ENCODE assay signal across 26 mouse cellular contexts in genomic region chr7:114765273-114765672, GRCm38 (mm10). TPM values are rescaled to one million over a fixed set of nuclear protein-coding genes. Genes with fewer than 3 reads are reported as not detected.
"Had no signal": no experiment of that assay in that cellular context is flagged by ENCODE, and none has a peak within 500 bp of the region (broad histone marks: within the 10 kb centered on the region; RNA-seq: fewer than 3 reads in every experiment).

No protein-coding gene starts in this region.

- H3K9ac ChIP-seq: heart, embryonic 13.5 days; heart, embryonic 15.5 days; hindbrain, embryonic 13.5 days; hindbrain, embryonic 15.5 days; limb, embryonic 12.5 days; liver, embryonic 13.5 days had no signal

- H3K36me3 ChIP-seq: heart, embryonic 13.5 days; heart, embryonic 15.5 days; hindbrain, embryonic 13.5 days; hindbrain, embryonic 15.5 days; limb, embryonic 12.5 days; liver, embryonic 13.5 days had no signal

- H3K27ac ChIP-seq: heart, adult 2 months; heart, embryonic 13.5 days; heart, embryonic 15.5 days; hindbrain, embryonic 13.5 days; hindbrain, embryonic 15.5 days; hindbrain, postnatal 0 days; limb, embryonic 12.5 days; liver, embryonic 13.5 days had no signal

- H3K27me3 ChIP-seq: heart, embryonic 13.5 days; heart, embryonic 15.5 days; hindbrain, embryonic 13.5 days; hindbrain, embryonic 15.5 days; limb, embryonic 12.5 days; liver, embryonic 13.5 days had no signal

- H3K9me3 ChIP-seq: heart, embryonic 13.5 days; heart, embryonic 15.5 days; hindbrain, embryonic 13.5 days; hindbrain, embryonic 15.5 days; limb, embryonic 12.5 days; liver, embryonic 13.5 days had no signal

- DNase-seq: gastrocnemius, postnatal 14 days; gastrocnemius, postnatal 36 days; heart, adult 11 months; heart, adult 2 months; heart, postnatal 14 days; heart, postnatal 36 days; kidney, adult 11 months; kidney, adult 8-10 months; kidney, postnatal 10 days; kidney, postnatal 25 days; layer of hippocampus, adult 9-11 months; layer of hippocampus, postnatal 36 days; left cerebral cortex, postnatal 4 days; liver; liver, embryonic 13.5 days had no signal

- H3K4me1 ChIP-seq: hindbrain, embryonic 13.5 days; hindbrain, embryonic 15.5 days; limb, embryonic 12.5 days; liver, embryonic 13.5 days had no signal

- H3K4me2 ChIP-seq: heart, embryonic 11.5 days; heart, embryonic 13.5 days; heart, embryonic 15.5 days; hindbrain, embryonic 13.5 days; hindbrain, embryonic 15.5 days; limb, embryonic 12.5 days; liver, embryonic 11.5 days; liver, embryonic 13.5 days had no signal

- H3K4me3 ChIP-seq: heart, adult 2 months; heart, embryonic 13.5 days; heart, embryonic 15.5 days; hindbrain, embryonic 13.5 days; hindbrain, embryonic 15.5 days; limb, embryonic 12.5 days; liver, embryonic 13.5 days had no signal

- ATAC-seq: hindbrain, postnatal 0 days; intestine, embryonic 16.5 days had no signal

RNA-seq across cellular contexts. Expression of gene Calcb, which starts 46.8 kb away (rescaled TPM):
- polyA plus RNA-seq: heart, embryonic 13.5 days; hindbrain, embryonic 11.5 days; kidney, embryonic 14.5 days; limb, embryonic 12.5 days; liver, embryonic 11.5 days; liver, embryonic 13.5 days had no signal
